Mouse (Mus musculus): ENCODE data around the gene Tm7sf3.

The Tm7sf3 gene

GRCm38 (mm10) chr6:146661655-146662054, 19.0 kb upstream of the Tm7sf3 start:
- DNase-seq (ENCODE audit: extremely low read depth, insufficient read length, low spot score): no peak

- DNase-seq (ENCODE audit: extremely low read depth, insufficient read length, low spot score): no peak
Observed at GRCm38 (mm10) chr6:146660591-146660990, 18.0 kb upstream of the Tm7sf3 start.

- no peak for DNase-seq (ENCODE audit: extremely low read depth, insufficient read length, low spot score)
Observed at GRCm38 (mm10) chr6:146653197-146653596, 10.6 kb upstream of the Tm7sf3 start.

- no peak for DNase-seq (ENCODE audit: extremely low read depth, insufficient read length, low spot score)
Observed at GRCm38 (mm10) chr6:146651431-146651830, 8.8 kb upstream of the Tm7sf3 start.

DNA sequence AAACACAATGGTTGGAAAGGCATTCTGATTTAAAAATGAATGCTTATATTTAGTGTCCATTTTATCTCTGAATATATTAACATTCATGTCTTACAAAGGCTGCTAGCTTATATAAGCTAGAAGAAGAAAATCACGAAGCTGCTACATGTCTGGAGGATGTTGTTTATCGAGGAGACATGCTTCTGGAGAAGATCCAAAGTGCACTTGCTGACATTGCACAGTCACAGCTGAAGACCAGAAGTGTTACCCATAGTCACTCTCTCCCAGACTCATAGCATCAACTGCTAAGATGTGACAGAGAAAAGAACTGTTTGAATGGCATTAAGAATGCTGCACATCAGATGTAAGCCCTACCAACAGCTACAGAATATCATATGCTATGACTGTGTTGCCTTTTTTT, 7.4 kb upstream of the Tm7sf3 start:
- no peak for DNase-seq (ENCODE audit: extremely low read depth, insufficient read length, low spot score)

DNA sequence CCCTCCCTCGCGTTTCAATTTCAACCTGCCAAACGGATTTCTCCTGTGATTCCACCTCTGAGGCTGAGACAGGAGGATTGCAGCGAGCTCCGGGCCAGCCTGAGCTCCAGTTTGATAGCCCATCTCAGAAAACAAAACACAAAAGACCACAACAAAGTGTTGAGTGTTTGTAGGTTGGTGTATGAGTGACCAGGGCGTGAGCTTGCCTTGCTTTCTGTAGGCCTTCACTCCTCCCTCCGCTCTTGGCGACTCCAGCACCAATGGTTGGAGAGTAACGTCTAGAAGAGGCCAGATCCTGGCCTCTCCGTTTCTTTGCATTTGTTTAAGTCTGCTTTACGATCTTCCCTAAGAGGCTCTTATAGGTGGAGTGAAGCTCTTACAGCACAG, 553 bp upstream of the Tm7sf3 start:
- no peak for DNase-seq (ENCODE audit: extremely low read depth, insufficient read length, low spot score)

GRCm38 (mm10) chr6:146641621-146642210, 908 bp downstream of the Tm7sf3 start:
- no peak for DNase-seq (ENCODE audit: extremely low read depth, insufficient read length, low spot score)

- no peak for DNase-seq (ENCODE audit: extremely low read depth, insufficient read length, low spot score)
Observed at GRCm38 (mm10) chr6:146640991-146641390, 1.6 kb downstream of the Tm7sf3 start.

- no peak for DNase-seq (ENCODE audit: extremely low read depth, insufficient read length, low spot score)
Observed at GRCm38 (mm10) chr6:146640068-146640965, 2.3 kb downstream of the Tm7sf3 start.

GRCm38 (mm10) chr6:146636482-146636881, 6.1 kb downstream of the Tm7sf3 start:
- no peak for DNase-seq (ENCODE audit: extremely low read depth, insufficient read length, low spot score)

DNA sequence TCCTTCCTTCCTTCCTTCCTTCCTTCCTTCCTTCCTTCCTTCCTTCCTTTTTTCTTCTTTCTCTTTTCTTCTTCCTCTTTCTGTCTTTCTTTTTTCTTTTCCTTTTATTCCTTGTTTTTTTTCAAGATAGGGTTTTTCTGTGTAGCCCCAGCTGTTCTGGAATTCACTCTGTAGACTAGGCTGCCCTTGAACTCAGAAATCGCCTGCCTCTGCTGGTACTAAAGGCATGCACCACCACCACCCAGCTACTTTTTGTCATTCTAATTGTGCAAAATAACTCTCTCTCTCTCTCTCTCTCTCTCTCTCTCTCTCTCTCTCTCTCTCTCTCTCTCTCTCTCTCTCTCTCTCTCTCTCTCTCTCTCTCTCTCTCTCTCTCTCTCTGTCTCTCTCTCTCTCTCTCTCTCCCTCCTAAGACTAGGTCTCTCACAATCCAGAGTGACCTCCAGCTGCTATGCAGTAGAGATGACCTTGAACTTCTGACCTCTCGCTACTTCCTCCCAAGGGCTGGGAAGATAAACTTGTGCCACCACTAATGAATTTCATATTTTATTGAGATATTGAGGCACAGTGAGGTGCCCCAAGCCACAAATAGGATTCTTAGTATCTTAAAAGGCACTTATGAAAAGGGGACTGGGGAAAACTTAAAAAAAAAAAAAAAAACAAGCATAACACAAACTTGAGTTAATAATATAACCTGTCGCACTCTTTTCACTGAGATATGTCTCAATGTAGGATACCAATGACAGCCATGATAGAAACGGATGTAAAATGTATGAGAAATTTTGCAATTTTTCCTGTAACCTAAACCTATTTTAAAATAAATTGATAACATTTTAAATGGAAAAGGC, 7.6 kb downstream of the Tm7sf3 start:
- DNase-seq (ENCODE audit: extremely low read depth, insufficient read length, low spot score): no peak

DNA sequence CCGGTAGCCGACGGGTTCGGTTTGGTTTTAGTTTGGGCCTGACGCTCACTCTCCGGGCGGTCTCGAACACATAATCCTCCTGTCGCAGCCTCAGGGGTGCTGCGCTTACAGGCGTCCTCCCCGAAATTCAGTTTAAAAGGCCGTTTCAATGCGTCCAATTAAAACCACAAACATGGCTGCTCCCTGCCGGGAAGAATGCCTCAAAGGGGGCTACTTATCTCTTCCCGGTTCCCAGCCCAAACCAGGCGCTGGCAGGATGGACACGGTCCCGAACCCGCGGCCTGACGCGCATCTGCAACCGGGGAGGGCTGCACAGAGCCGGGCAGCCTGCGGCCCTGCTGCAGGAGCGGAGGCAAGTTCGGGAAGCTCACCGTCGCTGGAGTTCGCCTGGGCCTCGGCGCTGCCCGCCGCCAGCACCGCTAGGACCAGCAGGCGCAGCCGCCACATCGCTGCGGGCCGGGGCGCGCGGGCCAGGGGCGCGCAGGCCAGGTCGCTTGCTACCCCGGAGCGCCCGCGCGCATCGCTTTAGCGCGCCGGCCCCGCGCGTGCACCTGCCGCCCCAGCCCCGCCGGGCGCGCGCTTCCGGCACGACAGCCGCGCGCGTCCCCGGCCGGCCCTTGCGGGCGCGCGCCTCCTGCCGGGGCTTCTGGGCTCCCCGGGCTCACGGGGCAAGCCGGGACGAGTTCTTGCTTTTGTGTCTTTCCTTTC, 8.5 kb downstream of the Tm7sf3 start:
- peak; percentile 93 for DNase-seq (ENCODE audit: extremely low read depth, insufficient read length, low spot score)

GRCm38 (mm10) chr6:146633629-146634014, 9.0 kb downstream of the Tm7sf3 start:
- DNase-seq (ENCODE audit: extremely low read depth, insufficient read length, low spot score): no peak

DNA sequence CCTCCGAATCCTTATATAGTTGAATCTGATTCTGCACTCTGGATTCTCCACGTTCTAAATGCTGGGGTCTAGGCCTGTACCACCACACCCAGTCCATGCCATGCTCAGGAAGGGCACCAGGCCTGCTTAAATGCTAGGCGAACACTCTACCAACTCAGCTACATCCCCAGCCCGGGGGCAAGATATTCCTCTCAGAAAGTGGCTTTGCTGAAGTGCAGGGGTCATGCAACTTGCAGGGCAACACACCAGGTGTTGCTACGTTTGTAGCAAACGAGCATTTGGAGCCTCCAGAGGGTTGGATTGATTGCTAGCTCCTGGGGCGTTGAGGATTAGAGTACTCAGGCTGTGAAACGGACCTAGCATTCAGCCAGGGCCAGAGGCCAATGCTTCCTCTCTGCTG, 9.5 kb downstream of the Tm7sf3 start:
- no peak for DNase-seq (ENCODE audit: extremely low read depth, insufficient read length, low spot score)

DNA sequence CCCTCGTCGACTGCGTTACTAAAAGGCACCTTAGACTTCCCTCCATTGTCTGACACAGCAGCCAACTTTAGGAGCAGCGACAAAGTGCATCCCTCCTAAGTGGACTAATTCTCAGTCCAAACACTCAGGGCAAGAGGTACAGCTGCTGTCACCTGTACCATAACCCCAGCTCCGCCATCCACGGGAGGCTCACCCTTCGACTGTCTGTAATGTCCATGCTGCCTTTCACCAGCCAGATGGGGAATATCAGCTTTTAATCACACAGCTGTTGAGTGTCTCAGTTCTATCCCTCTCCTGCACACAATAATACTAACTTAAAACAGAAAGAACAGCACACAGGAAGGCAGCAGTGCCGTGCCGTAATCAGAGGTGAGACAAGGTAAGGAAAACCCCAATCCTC, 10.2 kb downstream of the Tm7sf3 start:
- DNase-seq (ENCODE audit: extremely low read depth, insufficient read length, low spot score): no peak

DNA sequence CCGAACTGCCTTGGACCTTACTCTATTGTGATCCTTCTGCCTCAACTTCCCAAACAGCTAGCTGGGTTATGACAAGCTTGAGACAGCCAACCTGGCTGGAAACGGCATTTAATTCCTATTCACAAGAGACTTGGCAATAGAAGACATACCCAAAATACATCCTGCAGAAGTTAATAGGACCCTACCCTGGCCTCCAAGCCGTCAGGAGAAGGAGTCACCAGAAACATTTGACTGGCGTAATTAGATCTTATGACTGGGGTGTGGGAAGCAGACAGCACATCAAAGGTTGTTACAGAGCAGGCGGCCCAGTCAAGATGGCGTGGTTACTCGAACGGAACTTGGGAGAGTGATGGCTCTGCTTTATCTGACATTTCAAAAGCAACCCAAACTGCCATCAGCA, 10.8 kb downstream of the Tm7sf3 start:
- DNase-seq (ENCODE audit: extremely low read depth, insufficient read length, low spot score): no peak

GRCm38 (mm10) chr6:146630961-146631360, 11.7 kb downstream of the Tm7sf3 start:
- DNase-seq (ENCODE audit: extremely low read depth, insufficient read length, low spot score): peak; percentile 36

DNA sequence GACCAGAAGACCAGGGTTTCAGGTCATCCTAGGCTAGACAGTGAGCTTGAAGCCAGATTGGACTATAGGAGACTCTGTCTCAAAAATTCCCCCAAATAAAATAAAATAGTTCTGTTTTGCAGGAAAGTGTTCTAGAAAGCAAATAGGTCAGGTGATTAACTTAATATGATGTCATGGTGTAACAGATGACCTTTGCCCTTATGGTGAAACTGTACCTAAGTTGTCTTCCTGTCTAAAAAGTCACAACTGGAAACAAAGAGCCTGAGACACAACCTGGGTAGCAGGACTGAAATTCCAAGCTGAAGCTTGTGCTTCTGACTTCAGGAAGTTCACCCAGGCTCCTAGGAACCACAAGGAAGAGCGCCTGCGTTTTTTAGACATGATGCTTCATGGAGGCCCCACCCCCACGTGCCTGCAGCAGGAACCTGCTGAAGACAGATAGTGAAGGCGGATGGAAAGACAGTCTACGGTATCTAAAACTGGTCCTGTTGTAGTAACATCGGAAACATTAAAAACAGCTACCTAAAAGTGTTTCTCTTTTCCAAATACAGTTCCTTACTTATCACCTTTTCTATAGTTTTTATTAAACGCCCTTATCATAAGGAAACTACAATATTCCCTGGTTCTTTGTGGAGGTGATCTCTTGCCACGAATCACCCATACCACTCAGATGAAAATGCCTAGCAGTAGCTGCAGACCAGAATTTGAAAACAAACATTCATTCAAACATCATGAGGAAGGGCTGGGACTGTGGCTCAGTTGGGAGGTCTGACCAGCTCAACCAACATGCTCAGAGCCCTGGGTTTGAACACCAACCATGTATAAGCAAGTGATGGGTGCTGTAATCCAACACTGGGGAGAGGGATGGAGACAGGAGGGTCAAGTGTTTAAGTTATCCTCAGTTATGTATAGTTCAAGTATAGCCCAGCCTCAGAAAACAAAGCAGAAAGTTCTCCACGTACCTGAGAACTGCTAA, 12.6 kb downstream of the Tm7sf3 start:
- no peak for DNase-seq (ENCODE audit: extremely low read depth, insufficient read length, low spot score)

DNA sequence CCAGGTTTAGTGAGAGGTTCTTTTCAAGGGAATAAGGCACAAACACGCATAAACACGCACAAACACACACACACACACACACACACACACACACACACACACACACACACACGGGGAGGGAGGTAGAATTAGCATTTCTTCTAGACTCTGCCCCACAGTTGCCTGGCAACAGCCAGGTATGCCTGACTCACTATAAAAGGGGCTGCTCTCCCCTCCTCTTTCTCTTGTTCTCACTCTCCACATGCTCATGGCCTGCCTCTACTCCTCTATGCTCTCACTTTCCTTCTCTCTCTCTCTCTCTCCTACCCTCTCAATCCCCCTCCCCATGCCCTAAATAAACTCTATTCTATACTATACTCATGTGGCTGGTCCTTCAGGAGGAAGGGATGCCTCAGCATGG, 14.5 kb downstream of the Tm7sf3 start:
- DNase-seq (ENCODE audit: extremely low read depth, insufficient read length, low spot score): no peak

DNA sequence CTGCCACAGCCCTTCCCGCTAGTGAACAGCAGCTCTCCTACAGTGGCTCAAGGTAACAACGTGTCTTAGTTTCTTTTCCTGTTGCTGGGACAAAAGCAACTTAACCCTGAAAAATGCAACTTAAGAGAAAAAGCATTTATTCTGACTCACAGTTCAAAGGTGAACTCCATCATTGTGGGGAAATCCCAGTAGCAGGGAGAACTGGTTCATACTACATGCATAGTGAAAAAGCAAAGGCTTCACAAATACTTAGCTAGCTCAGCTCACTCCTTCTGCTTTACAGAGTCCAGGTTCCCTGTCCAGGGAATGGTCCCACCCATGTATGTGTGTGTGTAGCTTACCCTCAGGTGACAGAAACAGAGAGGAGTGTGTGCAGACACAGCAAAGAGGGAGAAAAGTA, 26.0 kb downstream of the Tm7sf3 start:
- no peak for DNase-seq (ENCODE audit: extremely low read depth, insufficient read length, low spot score)

Data from 3134 (cell line).